In the genomic region with DNA sequence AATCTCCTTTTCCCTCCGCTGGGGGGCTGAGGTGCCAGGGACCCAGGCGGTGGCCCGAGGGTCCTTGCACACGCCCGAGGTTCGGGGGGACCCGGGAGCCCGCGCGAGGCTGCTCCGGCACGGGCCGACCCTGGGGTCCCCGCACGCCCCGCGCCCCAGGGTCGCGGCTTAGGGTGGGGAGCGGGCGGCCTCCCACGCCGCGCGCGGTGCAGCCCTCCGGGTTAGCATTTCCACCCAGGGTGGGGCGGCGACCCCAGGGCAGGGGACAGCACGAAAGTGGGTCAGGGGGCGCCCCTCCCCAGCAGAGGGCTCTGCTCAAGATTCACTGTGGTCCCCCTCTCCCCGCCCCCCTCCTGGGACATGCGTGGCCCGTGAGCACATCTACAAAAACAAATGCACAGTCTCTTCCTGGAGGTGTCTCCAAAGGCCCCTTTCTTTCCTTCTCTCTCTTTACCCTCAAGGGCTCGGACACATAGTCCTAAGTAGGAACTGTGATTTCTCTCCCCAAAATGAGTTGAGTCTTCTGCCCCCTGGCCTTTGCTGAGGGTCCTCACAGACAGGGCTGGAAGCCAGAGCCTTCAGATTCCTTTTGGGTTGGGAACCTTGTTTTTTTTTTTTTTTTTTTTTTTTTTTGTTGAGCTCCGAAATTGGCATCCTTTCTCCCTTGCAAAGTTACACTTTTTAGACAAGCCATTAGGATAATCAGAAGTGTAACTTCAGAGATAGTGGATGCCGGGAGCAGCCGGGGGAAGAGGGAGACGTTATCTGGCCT, we compare ENCODE assay signal across 7 mouse cellular contexts. TPM values are rescaled to one million over a fixed set of nuclear protein-coding genes. Genes with fewer than 3 reads are reported as not detected.
DNase-seq lines count a peak whose midpoint lies in the region; ATAC-seq and TF ChIP-seq lines count a peak whose summit lies in the region.

No protein-coding gene starts in this region.

- TF ChIP-seq POLR2A in spleen, adult 2 months (IDR thresholded peaks at IDR 0.05; ENCODE audit: low read depth, low read length), result no peak

- peak in 1 of 2 experiments; percentile 18 for DNase-seq in spleen, adult 2 months (ENCODE audit: low read depth in 1 of 2, low spot score in 2 of 2)
- DNase-seq in spleen, postnatal 14 days (ENCODE audit: low spot score in 2 of 2), result no peak
- peak; percentile 61 to 66 for DNase-seq in cerebellum, postnatal 10 days
- DNase-seq in kidney, postnatal 25 days, result peak; percentile 34 to 62
- DNase-seq in thymus, postnatal 0 days (ENCODE audit: low spot score), result peak; percentile 49

- H3K36me3 ChIP-seq in spleen, adult 2 months (ENCODE audit: control insufficient read depth, insufficient read depth, low read length), result peaks cover 8% of the 10 kb centered on the region
- peaks cover 39% of the 10 kb centered on the region for H3K36me3 ChIP-seq in heart, embryonic 14.5 days (ENCODE audit: control insufficient read depth, insufficient read depth, low read length)
- peaks cover 16% of the 10 kb centered on the region for H3K36me3 ChIP-seq in midbrain, embryonic 13.5 days

- no peak for TF ChIP-seq CTCF in spleen, adult 2 months (IDR thresholded peaks at IDR 0.05; ENCODE audit: extremely low read depth, insufficient read depth, insufficient read length, insufficient replicate concordance)

- peak overlapping the region; percentile 68; the same call in 1 of the 2 replicates for H3K27ac ChIP-seq in spleen, adult 2 months (ENCODE audit: insufficient read depth, low read length)
- H3K27ac ChIP-seq in heart, embryonic 14.5 days (replicated peaks in 1 of 2; ENCODE audit: control insufficient read depth in 1 of 2, insufficient read depth in 1 of 2, low read depth in 2 of 2, low read length in 2 of 2), result peak overlapping the region; percentile 51 to 81; a peak in 3 of 4 replicates
- H3K27ac ChIP-seq in midbrain, embryonic 13.5 days, result peak overlapping the region; percentile 79

- H3K4me2 ChIP-seq in heart, embryonic 14.5 days (ENCODE audit: low read length), result peak overlapping the region; percentile 100
- peak overlapping the region; percentile 96 for H3K4me2 ChIP-seq in midbrain, embryonic 13.5 days (replicated peaks)

- WGBS in spleen, adult 2 months, result 8% methylated on average over 33 of the region's 39 CpGs
- WGBS in heart, embryonic 14.5 days, result 4% methylated on average over 25 of the region's 39 CpGs
- 8% methylated on average over 39 of the region's 39 CpGs for WGBS in midbrain, embryonic 13.5 days

- H3K4me3 ChIP-seq in spleen, adult 2 months (ENCODE audit: extremely low read depth, insufficient read depth, insufficient read length), result peak overlapping the region; percentile 94
- H3K4me3 ChIP-seq in heart, embryonic 14.5 days (ENCODE audit: control insufficient read depth in 1 of 2, insufficient read depth in 1 of 2, low read depth in 1 of 2, low read length in 2 of 2), result peak overlapping the region; percentile 96 to 99
- peak overlapping the region; percentile 97 for H3K4me3 ChIP-seq in midbrain, embryonic 13.5 days (replicated peaks)

- peak overlapping the region; percentile 97 for H3K9ac ChIP-seq in heart, embryonic 14.5 days (ENCODE audit: low read length)
- peak overlapping the region; percentile 90 for H3K9ac ChIP-seq in midbrain, embryonic 13.5 days (replicated peaks)

- ATAC-seq in heart, embryonic 14.5 days (ENCODE audit: insufficient number of reproducible peaks, insufficient read depth, low FRiP score, low read depth), result peak; percentile 13; the same call in 1 of the 2 replicates
- peak; percentile 72 for ATAC-seq in midbrain, embryonic 13.5 days

- H3K4me1 ChIP-seq in spleen, adult 2 months (ENCODE audit: control insufficient read depth, insufficient read depth, insufficient read length), result peaks cover 7% of the 10 kb centered on the region
- H3K4me1 ChIP-seq in heart, embryonic 14.5 days (ENCODE audit: control insufficient read depth in 2 of 2, insufficient read depth in 2 of 2, low read length in 2 of 2), result peaks cover 4 to 30% of the 10 kb centered on the region in 2 experiments; a peak in 3 of 4 replicates
- peaks cover 23% of the 10 kb centered on the region for H3K4me1 ChIP-seq in midbrain, embryonic 13.5 days (replicated peaks)

- peaks cover 8% of the 10 kb centered on the region for H3K27me3 ChIP-seq in spleen, adult 2 months (ENCODE audit: control insufficient read depth, insufficient read depth, low read length)
- no peaks in the 10 kb centered on the region for H3K27me3 ChIP-seq in heart, embryonic 14.5 days (ENCODE audit: control insufficient read depth, insufficient read depth, low read length)
- H3K27me3 ChIP-seq in midbrain, embryonic 13.5 days, result peaks cover 12% of the 10 kb centered on the region

- no peaks in the 10 kb centered on the region for H3K9me3 ChIP-seq in heart, embryonic 14.5 days (ENCODE audit: control insufficient read depth, low read length)
- H3K9me3 ChIP-seq in midbrain, embryonic 13.5 days, result no peaks in the 10 kb centered on the region

RNA-seq across cellular contexts. Expression of gene Helz, which starts 0.7 kb away (rescaled TPM):
- 18.3 and 23.3 TPM in 2 replicates for polyA plus RNA-seq in spleen, adult 2 months (2012; rRNA removed)
- 17.5 and 18.7 TPM in 2 replicates for polyA plus RNA-seq in heart, embryonic 14.5 days (2014; fragmentation: Nextera tagmentation; extraction: Ambion mirVana)
- polyA plus RNA-seq in midbrain, embryonic 13.5 days (2015; fragmentation: Nextera tagmentation; extraction: Ambion mirVana), result 17.7 and 18.4 TPM in 2 replicates
- polyA plus RNA-seq in thymus, postnatal 0 days (2015; fragmentation: Nextera tagmentation; extraction: Ambion mirVana), result 20.5 and 24.1 TPM in 2 replicates

Comparison
In these comparisons a context has a peak if more than half of its experiments do, and no peak if none do; other contexts are left out.
1. DNase-seq: peak in cerebellum, postnatal 10 days (2 of 2), kidney, postnatal 25 days (2 of 2) and thymus, postnatal 0 days (single experiment); none in spleen, postnatal 14 days (0 of 2).
2. Peak in every context shown above with its lines, with median percentiles within 50 percentile points of each other: H3K27ac ChIP-seq and H3K4me3 ChIP-seq.